Mouse (Mus musculus) G1E (cell line): Measurements from ENCODE around the gene Rnf181.

Source experiments
- CTCF ChIP-seq: IDR thresholded peaks from 2 replicates; pipeline ENCODE4 v1.5.1; 2012; ENCODE audit warnings: low read depth, low read length, inconsistent platforms, mixed read lengths
- GATA1 ChIP-seq: IDR thresholded peaks from 2 replicates; pipeline ENCODE4 v1.6.1; 2012; ENCODE audit warnings: borderline replicate concordance, low read length, inconsistent platforms, mixed read lengths
- GATA2 ChIP-seq: IDR thresholded peaks from 2 replicates; pipeline ENCODE4 v1.6.1; 2012; ENCODE audit warnings: low read depth, low read length, inconsistent platforms, borderline replicate concordance
- POLR2AphosphoS5 ChIP-seq: IDR thresholded peaks from 2 replicates; pipeline ENCODE4 v1.6.1; 2012; ENCODE audit warnings: low read depth, low read length, inconsistent platforms; ENCODE audit not compliant: insufficient replicate concordance
- TAL1 ChIP-seq: conservative IDR thresholded peaks from 2 replicates; pipeline ENCODE4 v1.6.1; 2012; ENCODE audit warnings: low read depth, low read length, inconsistent platforms, mixed read lengths

GRCm38 (mm10) chr6:72319019-72319418 is 47.7 kb downstream of the Rnf181 start:
- TF ChIP-seq CTCF (peak; percentile 15; the same call in 1 of the 2 replicates), POLR2AphosphoS5 (no peak), GATA1 (no peak), TAL1 (no peak), GATA2 (no peak)
